Mouse (Mus musculus) neutrophil, adult 5-6 weeks (primary cell): ENCODE results near the gene Shq1. TPM values are rescaled to one million over a fixed set of nuclear protein-coding genes. Genes with fewer than 3 reads are reported as not detected.

Source experiments
- total RNA-seq: library from RNA; stranded (forward); fragments of 200-1000 nt; gene quantifications from 2 replicates; pipeline ENCODE4 v1.2.3, GENCODE M21; 2017

Gene Shq1
- total RNA-seq, 1 experiment from 2014 or later, result 11.6 TPM

Other genes with a start within 250 kb of the Shq1 start
- not detected in 2 replicates for gene Gxylt2, start 33.6 kb upstream of the Shq1 start, total RNA-seq
- 92.6 and 123 TPM in 2 replicates for gene Ppp4r2, start 162.5 kb upstream of the Shq1 start, total RNA-seq